Mouse (Mus musculus) ES-Bruce4 (cell line): Measurements from ENCODE around the gene Gm20489.

Experiments used
- CTCF ChIP-seq: IDR thresholded peaks from one replicate; pipeline ENCODE4 v1.8.1; 2011; ENCODE audit warnings: low read depth, low read length
- EP300 ChIP-seq: IDR thresholded peaks from 2 replicates; pipeline ENCODE4 v1.6.1; 2011; ENCODE audit warnings: low read depth, low read length; ENCODE audit not compliant: insufficient read depth
- POLR2A ChIP-seq: IDR thresholded peaks from one replicate; pipeline ENCODE4 v1.8.1; 2011; ENCODE audit warnings: low read length; ENCODE audit not compliant: insufficient read depth

DNA sequence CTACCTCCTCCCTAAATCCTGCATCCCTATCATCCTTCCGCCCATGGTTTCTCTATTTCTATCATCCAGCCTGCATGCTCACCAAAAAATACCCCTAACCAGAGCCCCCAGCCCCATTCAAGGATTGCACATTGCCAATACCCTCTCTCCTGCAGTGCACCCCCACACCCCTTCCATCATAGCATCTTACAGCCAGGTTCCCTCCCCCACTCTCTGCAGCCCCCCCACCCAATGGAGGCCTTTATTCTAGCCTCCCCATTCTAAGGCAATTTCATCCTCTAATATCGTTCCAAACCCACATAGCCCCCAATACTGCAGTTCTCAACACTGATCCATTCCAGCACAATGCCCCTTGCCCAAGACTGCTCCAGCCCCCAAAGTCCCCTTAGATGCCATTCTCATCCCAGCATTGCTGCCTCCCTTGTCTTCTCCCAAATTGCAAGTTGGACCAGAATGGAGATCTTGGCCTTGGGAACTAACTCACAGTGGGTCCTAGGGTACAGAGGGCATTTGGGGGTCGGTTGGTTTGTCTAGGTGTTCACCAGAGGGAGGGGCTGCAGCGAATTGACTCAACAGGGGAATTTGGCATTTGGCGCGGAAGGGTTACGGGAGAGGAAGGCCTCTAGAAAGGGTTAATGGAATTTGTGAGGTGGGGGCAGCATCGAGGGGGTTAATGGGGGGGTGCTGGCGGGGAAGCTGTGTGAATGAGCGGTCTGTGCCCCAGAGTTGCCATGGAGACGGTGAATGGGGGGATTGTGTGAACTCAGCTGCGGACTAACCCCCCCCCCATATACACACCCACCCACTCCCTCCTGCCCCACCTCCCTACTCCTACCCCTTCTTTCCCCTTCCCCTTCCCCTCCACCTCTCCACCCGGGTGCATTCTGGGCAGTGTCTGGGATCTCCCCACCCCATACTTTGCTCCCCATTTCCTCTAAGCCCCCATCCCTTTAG is 30.9 kb upstream of the Gm20489 start:
- TF ChIP-seq CTCF (no peak), EP300 (no peak), POLR2A (no peak)
